In genomic region chr15:101984746-101985145, GRCm38 (mm10) we compare ENCODE assay signal across 10 mouse cellular contexts. TPM values are rescaled to one million over a fixed set of nuclear protein-coding genes. Genes with fewer than 3 reads are reported as not detected.
DNase-seq lines count a peak whose midpoint lies in the region; ATAC-seq lines count a peak whose summit lies in the region.
"Had no signal": no experiment of that assay in that cellular context is flagged by ENCODE, and none has a peak within 500 bp of the region (broad histone marks: within the 10 kb centered on the region; RNA-seq: fewer than 3 reads in every experiment).

No protein-coding gene starts in this region.

- H3K4me1 ChIP-seq in hindbrain, embryonic 10.5 days (replicated peaks) = peaks cover 17% of the 10 kb centered on the region
- no peaks in the 10 kb centered on the region for H3K4me1 ChIP-seq in hindbrain, embryonic 11.5 days (replicated peaks; ENCODE audit: control insufficient read depth, insufficient read depth, low read length)
- peaks cover 5% of the 10 kb centered on the region for H3K4me1 ChIP-seq in embryonic facial prominence, embryonic 12.5 days
- peaks cover 6% of the 10 kb centered on the region; the same call in 1 of the 2 replicates for H3K4me1 ChIP-seq in hindbrain, embryonic 15.5 days (replicated peaks)
- H3K4me1 ChIP-seq in midbrain, embryonic 13.5 days (replicated peaks) = peaks cover 4% of the 10 kb centered on the region; the same call in 1 of the 2 replicates

- H3K27me3 ChIP-seq in hindbrain, embryonic 10.5 days (ENCODE audit: insufficient read depth, poor library complexity, severe bottlenecking) = peaks cover 8% of the 10 kb centered on the region; the same call in 1 of the 2 replicates
- H3K27me3 ChIP-seq in hindbrain, embryonic 11.5 days (ENCODE audit: control insufficient read depth, insufficient read depth, low read length) = no peaks in the 10 kb centered on the region; the same call in 1 of the 2 replicates
- no peaks in the 10 kb centered on the region for H3K27me3 ChIP-seq in embryonic facial prominence, embryonic 12.5 days
- H3K27me3 ChIP-seq in hindbrain, embryonic 15.5 days = 0 out of 2 replicates have a peak, but pooled peaks cover 3% of the 10 kb centered on the region
- 0 out of 2 replicates have a peak, but pooled peaks cover 8% of the 10 kb centered on the region for H3K27me3 ChIP-seq in midbrain, embryonic 13.5 days

- H3K27ac ChIP-seq in hindbrain, embryonic 10.5 days = peak overlapping the region; percentile 86
- H3K27ac ChIP-seq in hindbrain, embryonic 11.5 days (ENCODE audit: low read depth, low read length) = no peak overlapping the region
- no peak overlapping the region for H3K27ac ChIP-seq in embryonic facial prominence, embryonic 12.5 days
- H3K27ac ChIP-seq in hindbrain, embryonic 15.5 days (replicated peaks) = peak overlapping the region; percentile 39; the same call in 1 of the 2 replicates
- H3K27ac ChIP-seq in midbrain, embryonic 13.5 days = no peak overlapping the region

- no peaks in the 10 kb centered on the region for H3K36me3 ChIP-seq in hindbrain, embryonic 10.5 days
- H3K36me3 ChIP-seq in hindbrain, embryonic 11.5 days (ENCODE audit: control insufficient read depth, insufficient read depth, low read length) = no peaks in the 10 kb centered on the region
- no peaks in the 10 kb centered on the region for H3K36me3 ChIP-seq in embryonic facial prominence, embryonic 12.5 days
- H3K36me3 ChIP-seq in hindbrain, embryonic 15.5 days = no peaks in the 10 kb centered on the region
- no peaks in the 10 kb centered on the region for H3K36me3 ChIP-seq in midbrain, embryonic 13.5 days

- WGBS in hindbrain, embryonic 10.5 days = 20% methylated on average over 6 of the region's 6 CpGs
- WGBS in hindbrain, embryonic 11.5 days = 20% methylated on average over 6 of the region's 6 CpGs
- 15% methylated on average over 6 of the region's 6 CpGs for WGBS in embryonic facial prominence, embryonic 12.5 days
- WGBS in hindbrain, embryonic 15.5 days = 20% methylated on average over 6 of the region's 6 CpGs
- WGBS in midbrain, embryonic 13.5 days = 19% methylated on average over 6 of the region's 6 CpGs

- H3K9me3 ChIP-seq in hindbrain, embryonic 10.5 days = no peaks in the 10 kb centered on the region
- H3K9me3 ChIP-seq in hindbrain, embryonic 11.5 days (ENCODE audit: control insufficient read depth, low read length) = no peaks in the 10 kb centered on the region
- H3K9me3 ChIP-seq in embryonic facial prominence, embryonic 12.5 days = no peaks in the 10 kb centered on the region
- H3K9me3 ChIP-seq in hindbrain, embryonic 15.5 days = no peaks in the 10 kb centered on the region
- H3K9me3 ChIP-seq in midbrain, embryonic 13.5 days = no peaks in the 10 kb centered on the region

- H3K4me3 ChIP-seq in hindbrain, embryonic 10.5 days = peak overlapping the region; percentile 44; the same call in 1 of the 2 replicates
- H3K4me3 ChIP-seq in hindbrain, embryonic 11.5 days (ENCODE audit: low read depth, low read length) = no peak overlapping the region
- H3K4me3 ChIP-seq in embryonic facial prominence, embryonic 12.5 days = no peak overlapping the region
- no peak overlapping the region for H3K4me3 ChIP-seq in hindbrain, embryonic 15.5 days
- H3K4me3 ChIP-seq in midbrain, embryonic 13.5 days (replicated peaks) = no peak overlapping the region

- ATAC-seq in hindbrain, embryonic 11.5 days (ENCODE audit: low FRiP score) = no peak
- ATAC-seq in embryonic facial prominence, embryonic 12.5 days (ENCODE audit: insufficient number of reproducible peaks, insufficient read depth, low FRiP score, low TSS enrichment) = no peak
- ATAC-seq in hindbrain, embryonic 15.5 days (ENCODE audit: low FRiP score, low read depth) = no peak
- ATAC-seq in midbrain, embryonic 13.5 days = no peak
- no peak for ATAC-seq in megakaryocyte-erythroid progenitor cell, adult 5-6 weeks (replicated peaks; ENCODE audit: low FRiP score, low TSS enrichment, poor library complexity, severe bottlenecking)

- no peak overlapping the region for H3K4me2 ChIP-seq in hindbrain, embryonic 11.5 days (replicated peaks; ENCODE audit: low read depth, low read length)
- peak overlapping the region; percentile 48 for H3K4me2 ChIP-seq in embryonic facial prominence, embryonic 12.5 days (replicated peaks)
- H3K4me2 ChIP-seq in hindbrain, embryonic 15.5 days = peak overlapping the region; percentile 56
- H3K4me2 ChIP-seq in midbrain, embryonic 13.5 days (replicated peaks) = 0 out of 2 replicates have a peak overlapping the region, but pooled peaks have one; percentile 45

- no peak overlapping the region for H3K9ac ChIP-seq in hindbrain, embryonic 11.5 days (ENCODE audit: low read depth, low read length)
- 0 out of 2 replicates have a peak overlapping the region, but pooled peaks have one; percentile 36 for H3K9ac ChIP-seq in embryonic facial prominence, embryonic 12.5 days
- H3K9ac ChIP-seq in hindbrain, embryonic 15.5 days = no peak overlapping the region
- peak overlapping the region; percentile 53; the same call in 1 of the 2 replicates for H3K9ac ChIP-seq in midbrain, embryonic 13.5 days (replicated peaks)

- DNase-seq in hindbrain, embryonic 10.5 days (ENCODE audit: low spot score) = no peak
- no peak for DNase-seq in hindbrain, embryonic 11.5 days (ENCODE audit: low spot score)
- DNase-seq in embryo, embryonic 10 days (ENCODE audit: low spot score) = no peak
- DNase-seq in spleen, adult 12 weeks (ENCODE audit: low spot score) = no peak

RNA-seq across cellular contexts. Expression of gene Krt8, which starts 19.5 kb away (rescaled TPM):
- polyA plus RNA-seq in hindbrain, embryonic 10.5 days (2016; fragmentation: Nextera tagmentation; extraction: Ambion mirVana) = 43.1 and 55.5 TPM in 2 replicates
- polyA plus RNA-seq in hindbrain, embryonic 11.5 days (2014; fragmentation: Nextera tagmentation; extraction: Ambion mirVana) = 22.4 and 27.8 TPM in 2 replicates
- 45.6 and 56.5 TPM in 2 replicates for polyA plus RNA-seq in embryonic facial prominence, embryonic 12.5 days (2016; fragmentation: Nextera tagmentation; extraction: Ambion mirVana)
- 3.1 and 4.6 TPM in 2 replicates for polyA plus RNA-seq in hindbrain, embryonic 15.5 days (2015; fragmentation: Nextera tagmentation; extraction: Ambion mirVana)
- 1.1 and 1.6 TPM in 2 replicates for polyA plus RNA-seq in midbrain, embryonic 13.5 days (2015; fragmentation: Nextera tagmentation; extraction: Ambion mirVana)
- total RNA-seq in megakaryocyte-erythroid progenitor cell, adult 5-6 weeks (2014; fragmentation: Nextera tagmentation) = 0.17 and 1.5 TPM in 2 replicates
- total RNA-seq in megakaryocyte-erythroid progenitor cell, adult 5-6 weeks (2017) = 0.27 TPM in 1 of 2 replicates, not detected in the other
- total RNA-seq: left cerebral cortex, adult 18-20 months had no signal

RNA-seq across cellular contexts. Expression of gene Krt78, which starts 30.7 kb away (rescaled TPM):
- not detected in 2 replicates for polyA plus RNA-seq in hindbrain, embryonic 10.5 days (2016; fragmentation: Nextera tagmentation; extraction: Ambion mirVana)
- 0.11 TPM in 1 of 2 replicates, not detected in the other for polyA plus RNA-seq in hindbrain, embryonic 11.5 days (2014; fragmentation: Nextera tagmentation; extraction: Ambion mirVana)
- polyA plus RNA-seq in embryonic facial prominence, embryonic 12.5 days (2016; fragmentation: Nextera tagmentation; extraction: Ambion mirVana) = 0.13 TPM in 1 of 2 replicates, not detected in the other
- not detected in 2 replicates for polyA plus RNA-seq in hindbrain, embryonic 15.5 days (2015; fragmentation: Nextera tagmentation; extraction: Ambion mirVana)
- polyA plus RNA-seq in midbrain, embryonic 13.5 days (2015; fragmentation: Nextera tagmentation; extraction: Ambion mirVana) = not detected in 2 replicates
- not detected in 2 replicates for total RNA-seq in megakaryocyte-erythroid progenitor cell, adult 5-6 weeks (2014; fragmentation: Nextera tagmentation)
- not detected in 2 replicates for total RNA-seq in megakaryocyte-erythroid progenitor cell, adult 5-6 weeks (2017)
- total RNA-seq: left cerebral cortex, adult 18-20 months had no signal
- polyA plus RNA-seq: cerebellum, adult 2 months had no signal

RNA-seq across cellular contexts. Expression of gene Krt18, which starts 43.2 kb away (rescaled TPM):
- 38.6 and 53.5 TPM in 2 replicates for polyA plus RNA-seq in hindbrain, embryonic 10.5 days (2016; fragmentation: Nextera tagmentation; extraction: Ambion mirVana)
- 20.5 and 22.7 TPM in 2 replicates for polyA plus RNA-seq in hindbrain, embryonic 11.5 days (2014; fragmentation: Nextera tagmentation; extraction: Ambion mirVana)
- 47.5 and 50.6 TPM in 2 replicates for polyA plus RNA-seq in embryonic facial prominence, embryonic 12.5 days (2016; fragmentation: Nextera tagmentation; extraction: Ambion mirVana)
- polyA plus RNA-seq in hindbrain, embryonic 15.5 days (2015; fragmentation: Nextera tagmentation; extraction: Ambion mirVana) = 6.9 and 10.4 TPM in 2 replicates
- 1.2 and 2.5 TPM in 2 replicates for polyA plus RNA-seq in midbrain, embryonic 13.5 days (2015; fragmentation: Nextera tagmentation; extraction: Ambion mirVana)
- 8.3 TPM in 1 of 2 replicates, not detected in the other for total RNA-seq in megakaryocyte-erythroid progenitor cell, adult 5-6 weeks (2014; fragmentation: Nextera tagmentation)
- 7.2 and 11.5 TPM in 2 replicates for total RNA-seq in megakaryocyte-erythroid progenitor cell, adult 5-6 weeks (2017)

RNA-seq across cellular contexts. Expression of gene Krt79, which starts 44.6 kb away (rescaled TPM):
- 0.18 TPM in 1 of 2 replicates, not detected in the other for polyA plus RNA-seq in hindbrain, embryonic 10.5 days (2016; fragmentation: Nextera tagmentation; extraction: Ambion mirVana)
- 0.27 TPM in 1 of 2 replicates, not detected in the other for polyA plus RNA-seq in hindbrain, embryonic 11.5 days (2014; fragmentation: Nextera tagmentation; extraction: Ambion mirVana)
- polyA plus RNA-seq in embryonic facial prominence, embryonic 12.5 days (2016; fragmentation: Nextera tagmentation; extraction: Ambion mirVana) = 0.28 TPM in 1 of 2 replicates, not detected in the other
- polyA plus RNA-seq in hindbrain, embryonic 15.5 days (2015; fragmentation: Nextera tagmentation; extraction: Ambion mirVana) = 0.41 and 0.70 TPM in 2 replicates
- 0.15 TPM in 1 of 2 replicates, not detected in the other for polyA plus RNA-seq in midbrain, embryonic 13.5 days (2015; fragmentation: Nextera tagmentation; extraction: Ambion mirVana)
- total RNA-seq in megakaryocyte-erythroid progenitor cell, adult 5-6 weeks (2014; fragmentation: Nextera tagmentation) = not detected in 2 replicates
- not detected in 2 replicates for total RNA-seq in megakaryocyte-erythroid progenitor cell, adult 5-6 weeks (2017)
- total RNA-seq: left cerebral cortex, adult 18-20 months had no signal
- polyA plus RNA-seq: cerebellum, adult 2 months had no signal

Comparison
In these comparisons a context has a peak if more than half of its experiments do, and no peak if none do; other contexts are left out.
1. H3K27ac ChIP-seq: peak in hindbrain, embryonic 10.5 days (single experiment) and hindbrain, embryonic 15.5 days (single experiment); none in hindbrain, embryonic 11.5 days (single experiment), embryonic facial prominence, embryonic 12.5 days (single experiment) and midbrain, embryonic 13.5 days (single experiment).
2. H3K9ac ChIP-seq: peak in embryonic facial prominence, embryonic 12.5 days (single experiment) and midbrain, embryonic 13.5 days (single experiment); none in hindbrain, embryonic 11.5 days (single experiment) and hindbrain, embryonic 15.5 days (single experiment).